Mouse (Mus musculus) midbrain, embryonic 16.5 days (tissue): ENCODE measurements around the gene Rps7. TPM values are rescaled to one million over a fixed set of nuclear protein-coding genes. Genes with fewer than 3 reads are reported as not detected.

Experiments
- microRNA-seq: library from miRNA; unstranded; fragments of <30 nt; microRNA quantifications from one replicate; pipeline ENCODE4, GENCODE M21; 2017
- polyA plus RNA-seq: library from polyadenylated mRNA; unstranded; fragments of >200 nt; fragmentation: Nextera tagmentation; extraction: Ambion mirVana; gene quantifications from 2 replicates; pipeline ENCODE4 v1.2.1, GENCODE M21; 2015

Rps7 gene
- polyA plus RNA-seq, 1 experiment from 2014 or later = 390 TPM

Small RNA genes lying within 50 kb of the gene (microRNA-seq; reads per million reads assigned to microRNA genes)
- gene Mir6937 = not detected

Other genes starting within 250 kb of the Rps7 start
- not detected in 2 replicates for gene Dcdc2c, start 83.6 kb downstream of the Rps7 start, polyA plus RNA-seq
- gene Allc, start 53.4 kb downstream of the Rps7 start, polyA plus RNA-seq = 0.30 and 0.39 TPM in 2 replicates
- gene Colec11, start 12.6 kb downstream of the Rps7 start, polyA plus RNA-seq = 0.67 and 1.2 TPM in 2 replicates
- 22.4 and 25.8 TPM in 2 replicates for gene Rnaseh1, start 13.6 kb upstream of the Rps7 start, polyA plus RNA-seq
- gene Adi1, start 39.3 kb upstream of the Rps7 start, polyA plus RNA-seq = 24.6 and 24.9 TPM in 2 replicates
- gene Trappc12, start 114.5 kb upstream of the Rps7 start, polyA plus RNA-seq = 43.1 and 43.6 TPM in 2 replicates
- 69.7 and 70.7 TPM in 2 replicates for gene Eipr1, start 115.8 kb upstream of the Rps7 start, polyA plus RNA-seq